Mouse (Mus musculus) embryonic facial prominence, embryonic 15.5 days (tissue): ENCODE measurements around the gene Dock8. TPM values are rescaled to one million over a fixed set of nuclear protein-coding genes. Genes with fewer than 3 reads are reported as not detected.

Source experiments
- ATAC-seq: fragments of 200-750 bp; cut with Nextera tagmentation; 2 replicates; pipeline ENCODE4 v1.8.0; 2017; ENCODE audit warnings: low read depth, moderate TSS enrichment; ENCODE audit not compliant: insufficient number of reproducible peaks, low FRiP score, low TSS enrichment
- H3K27ac ChIP-seq: fragments of 300-500 bp; sonication (generic); replicated peaks from 2 replicates; pipeline ENCODE4 v1.5.1; 2015; ENCODE audit warnings: mild to moderate bottlenecking, inconsistent platforms
- H3K27me3 ChIP-seq: fragments of 300-500 bp; sonication (generic); 2 replicates; pipeline ENCODE4 v1.6.1; 2015; ENCODE audit warnings: inconsistent platforms
- H3K36me3 ChIP-seq: fragments of 300-500 bp; sonication (generic); 2 replicates; pipeline ENCODE4 v1.6.1; 2015; ENCODE audit warnings: mild to moderate bottlenecking, inconsistent platforms
- H3K4me1 ChIP-seq: fragments of 300-500 bp; sonication (generic); 2 replicates; pipeline ENCODE4 v1.6.1; 2015; ENCODE audit warnings: inconsistent platforms
- H3K4me2 ChIP-seq: fragments of 300-500 bp; sonication (generic); replicated peaks from 2 replicates; pipeline ENCODE4 v1.6.1; 2015; ENCODE audit warnings: mild to moderate bottlenecking, inconsistent platforms
- H3K4me3 ChIP-seq: fragments of 300-500 bp; sonication (generic); replicated peaks from 2 replicates; pipeline ENCODE4 v1.5.1; 2015; ENCODE audit warnings: mild to moderate bottlenecking, inconsistent platforms
- H3K9ac ChIP-seq: fragments of 300-500 bp; sonication (generic); 2 replicates; pipeline ENCODE4 v1.6.1; 2015; ENCODE audit warnings: inconsistent platforms
- H3K9me3 ChIP-seq: fragments of 300-500 bp; sonication (generic); replicated peaks from 2 replicates; pipeline ENCODE4 v1.6.1; 2016; ENCODE audit warnings: inconsistent platforms
- WGBS: fragments of 180-500 bp; shearing (Covaris S2); methylation state at CpG from one replicate; pipeline ENCODE4 v1.1.7; 2015; 5-methylcytosine and 5-hydroxymethylcytosine counted together
- polyA plus RNA-seq: library from polyadenylated mRNA; unstranded; fragments of >200 nt; fragmentation: Nextera tagmentation; extraction: Ambion mirVana; gene quantifications from 2 replicates; pipeline ENCODE4 v1.2.1, GENCODE M21; 2015

Dock8 gene
- polyA plus RNA-seq, 1 experiment from 2014 or later = 10.4 TPM

DNA sequence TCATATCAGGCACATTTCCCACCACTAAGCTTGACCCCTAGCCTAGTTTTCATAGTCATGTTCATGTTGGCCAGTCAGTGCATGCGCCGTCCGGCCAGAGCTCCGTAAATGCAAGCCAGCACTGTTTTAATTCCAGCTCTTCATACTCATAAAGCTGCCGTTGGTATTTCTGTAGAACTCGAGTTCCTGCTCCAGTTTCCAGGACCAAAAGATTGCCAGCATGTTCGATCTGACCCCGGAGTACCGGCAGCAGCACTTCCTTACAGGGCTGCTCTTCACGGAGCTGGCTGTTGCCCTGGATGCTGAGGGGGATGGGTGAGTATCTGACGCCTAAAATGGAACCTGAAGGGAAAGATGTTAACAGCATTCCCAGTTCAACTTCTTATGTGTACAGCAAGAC, 156.4 kb downstream of the Dock8 start:
- H3K27me3 ChIP-seq = no peaks in the 10 kb centered on the region
- ATAC-seq = no peak

GRCm38 (mm10) chr19:25162270-25162669, 162.9 kb downstream of the Dock8 start:
- Histone ChIP-seq H3K4me1 (no peaks in the 10 kb centered on the region), H3K27ac (no peak overlapping the region), H3K4me2 (no peak overlapping the region), H3K9me3 (no peaks in the 10 kb centered on the region), H3K4me3 (no peak overlapping the region), H3K36me3 (no peaks in the 10 kb centered on the region), H3K27me3 (no peaks in the 10 kb centered on the region), H3K9ac (no peak overlapping the region)
- no peak for ATAC-seq
- 92% methylated on average over 3 of the region's 3 CpGs for WGBS

More for the DNA sequence above, 156.4 kb downstream of the Dock8 start:
- no peaks in the 10 kb centered on the region for H3K36me3 ChIP-seq
- no peak overlapping the region for H3K27ac ChIP-seq
- no peak overlapping the region for H3K9ac ChIP-seq
- H3K4me3 ChIP-seq = no peak overlapping the region
- 72% methylated on average over 11 of the region's 11 CpGs for WGBS
- H3K4me2 ChIP-seq = no peak overlapping the region
- H3K4me1 ChIP-seq = no peaks in the 10 kb centered on the region
- H3K9me3 ChIP-seq = no peaks in the 10 kb centered on the region

DNA sequence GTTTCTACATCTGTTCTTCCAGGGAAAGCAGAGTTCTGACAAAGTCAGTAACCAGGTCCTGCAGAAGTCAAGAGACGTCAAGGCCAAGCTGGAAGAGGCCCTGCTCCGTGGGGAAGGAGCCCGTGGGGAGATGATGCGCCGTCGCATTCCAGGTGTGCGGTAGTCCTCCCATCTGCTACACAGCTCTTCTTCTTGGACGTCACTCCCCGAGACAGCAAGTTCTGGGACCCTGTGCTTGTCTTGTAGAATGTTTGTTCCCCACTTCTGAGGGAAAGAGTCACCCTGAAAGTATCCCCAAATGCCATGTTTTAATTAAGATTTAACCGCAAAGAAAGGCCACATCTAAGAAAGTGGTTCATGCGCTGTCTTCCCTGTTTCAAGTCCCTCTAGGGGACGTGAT, 164.1 kb downstream of the Dock8 start:
- Histone ChIP-seq H3K27ac (no peak overlapping the region), H3K4me2 (no peak overlapping the region), H3K27me3 (no peaks in the 10 kb centered on the region), H3K4me3 (no peak overlapping the region), H3K36me3 (no peaks in the 10 kb centered on the region), H3K9me3 (no peaks in the 10 kb centered on the region), H3K4me1 (no peaks in the 10 kb centered on the region), H3K9ac (no peak overlapping the region)
- WGBS = 70% methylated on average over 12 of the region's 12 CpGs
- ATAC-seq = no peak

GRCm38 (mm10) chr19:25166412-25166811, 167.1 kb downstream of the Dock8 start:
- H3K27me3 ChIP-seq = no peaks in the 10 kb centered on the region
- no peak overlapping the region for H3K4me2 ChIP-seq
- H3K36me3 ChIP-seq = no peaks in the 10 kb centered on the region
- no peak overlapping the region for H3K4me3 ChIP-seq
- no peak overlapping the region for H3K9ac ChIP-seq
- WGBS = 56% methylated on average over 9 of the region's 9 CpGs
- H3K9me3 ChIP-seq = no peaks in the 10 kb centered on the region
- H3K27ac ChIP-seq = no peak overlapping the region
- no peaks in the 10 kb centered on the region for H3K4me1 ChIP-seq
- no peak for ATAC-seq

DNA sequence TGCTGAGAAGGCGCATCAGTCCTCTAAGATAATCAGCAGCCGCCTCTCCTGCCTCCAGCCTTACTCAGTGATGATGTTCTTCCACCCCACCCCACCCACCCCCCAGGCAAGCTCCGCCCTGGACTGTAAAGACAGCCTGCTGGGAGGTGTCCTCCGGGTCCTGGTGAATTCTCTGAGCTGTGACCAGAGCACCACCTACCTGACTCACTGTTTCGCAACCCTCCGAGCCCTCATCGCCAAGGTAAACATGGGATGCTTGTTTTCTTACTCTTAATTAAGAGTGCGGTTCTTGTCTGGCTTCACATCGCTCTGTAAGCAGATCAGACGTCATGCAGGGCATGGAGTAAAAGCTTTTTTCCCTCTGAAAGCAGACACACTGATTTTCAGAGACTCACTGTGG, 172.1 kb downstream of the Dock8 start:
- no peaks in the 10 kb centered on the region for H3K9me3 ChIP-seq
- H3K27ac ChIP-seq = no peak overlapping the region
- H3K4me1 ChIP-seq = no peaks in the 10 kb centered on the region
- H3K9ac ChIP-seq = no peak overlapping the region
- H3K27me3 ChIP-seq = no peaks in the 10 kb centered on the region
- WGBS = 49% methylated on average over 10 of the region's 10 CpGs
- no peak overlapping the region for H3K4me2 ChIP-seq
- ATAC-seq = no peak
- H3K36me3 ChIP-seq = no peaks in the 10 kb centered on the region
- H3K4me3 ChIP-seq = no peak overlapping the region

DNA sequence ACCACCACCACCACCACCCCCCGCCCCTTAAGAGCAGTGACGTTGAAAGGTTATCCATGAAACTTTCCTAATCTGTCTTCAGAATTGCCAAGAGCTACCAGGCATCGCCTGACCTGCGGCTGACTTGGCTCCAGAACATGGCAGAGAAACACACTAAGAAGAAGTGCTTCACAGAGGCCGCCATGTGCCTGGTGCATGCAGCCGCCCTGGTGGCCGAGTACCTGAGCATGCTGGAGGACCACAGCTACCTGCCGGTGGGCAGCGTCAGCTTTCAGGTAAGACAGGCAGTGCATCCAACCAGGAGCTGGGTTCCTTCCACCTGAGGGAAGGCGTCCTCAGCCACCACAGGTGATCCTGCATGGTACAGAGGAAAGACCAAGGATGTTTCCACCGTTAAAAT, 177.4 kb downstream of the Dock8 start:
- Histone ChIP-seq H3K9ac (no peak overlapping the region), H3K4me3 (no peak overlapping the region), H3K27ac (no peak overlapping the region), H3K9me3 (no peaks in the 10 kb centered on the region), H3K4me2 (no peak overlapping the region), H3K4me1 (no peaks in the 10 kb centered on the region), H3K36me3 (no peaks in the 10 kb centered on the region), H3K27me3 (no peaks in the 10 kb centered on the region)
- WGBS = 87% methylated on average over 11 of the region's 11 CpGs
- no peak for ATAC-seq

GRCm38 (mm10) chr19:25180024-25180423, 180.7 kb downstream of the Dock8 start:
- H3K27ac ChIP-seq = no peak overlapping the region
- no peaks in the 10 kb centered on the region for H3K9me3 ChIP-seq
- ATAC-seq = no peak
- no peak overlapping the region for H3K9ac ChIP-seq
- no peak overlapping the region for H3K4me3 ChIP-seq
- H3K27me3 ChIP-seq = no peaks in the 10 kb centered on the region
- WGBS = 86% methylated on average over 6 of the region's 6 CpGs
- no peak overlapping the region for H3K4me2 ChIP-seq
- H3K36me3 ChIP-seq = no peaks in the 10 kb centered on the region
- H3K4me1 ChIP-seq = no peaks in the 10 kb centered on the region

DNA sequence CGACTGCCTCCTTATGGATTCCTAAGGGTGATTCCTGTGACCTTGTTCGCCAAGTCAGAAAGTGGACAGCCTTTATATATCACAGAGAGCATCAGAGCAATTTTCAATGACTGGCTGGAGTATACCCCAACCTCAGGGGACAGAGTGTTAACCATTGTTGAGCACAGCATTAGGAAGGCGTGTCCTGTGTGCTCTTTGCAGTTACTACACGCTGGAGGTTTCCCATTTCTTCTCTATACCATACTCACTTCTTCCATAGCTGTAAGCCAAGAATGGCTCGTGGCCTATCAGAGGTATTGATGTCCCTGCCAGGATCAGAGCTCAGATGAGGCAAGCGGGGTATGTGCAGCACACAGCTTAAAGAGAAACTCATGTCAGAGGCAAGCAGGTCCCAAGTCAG, 181.2 kb downstream of the Dock8 start:
- Histone ChIP-seq H3K27ac (no peak overlapping the region), H3K4me1 (no peaks in the 10 kb centered on the region), H3K9me3 (no peaks in the 10 kb centered on the region), H3K36me3 (no peaks in the 10 kb centered on the region), H3K9ac (no peak overlapping the region), H3K27me3 (no peaks in the 10 kb centered on the region), H3K4me2 (no peak overlapping the region), H3K4me3 (no peak overlapping the region)
- no peak for ATAC-seq
- 77% methylated on average over 6 of the region's 6 CpGs for WGBS

GRCm38 (mm10) chr19:25184076-25184475, 184.7 kb downstream of the Dock8 start:
- whole genome bisulfite sequencing = 61% methylated on average over 7 of the region's 7 CpGs
- Histone ChIP-seq H3K4me1 (peaks cover 11% of the 10 kb centered on the region; the same call in 1 of the 2 replicates), H3K9me3 (no peaks in the 10 kb centered on the region), H3K4me3 (no peak overlapping the region), H3K27me3 (no peaks in the 10 kb centered on the region), H3K27ac (no peak overlapping the region), H3K4me2 (no peak overlapping the region), H3K9ac (no peak overlapping the region), H3K36me3 (no peaks in the 10 kb centered on the region)
- ATAC-seq = no peak

DNA sequence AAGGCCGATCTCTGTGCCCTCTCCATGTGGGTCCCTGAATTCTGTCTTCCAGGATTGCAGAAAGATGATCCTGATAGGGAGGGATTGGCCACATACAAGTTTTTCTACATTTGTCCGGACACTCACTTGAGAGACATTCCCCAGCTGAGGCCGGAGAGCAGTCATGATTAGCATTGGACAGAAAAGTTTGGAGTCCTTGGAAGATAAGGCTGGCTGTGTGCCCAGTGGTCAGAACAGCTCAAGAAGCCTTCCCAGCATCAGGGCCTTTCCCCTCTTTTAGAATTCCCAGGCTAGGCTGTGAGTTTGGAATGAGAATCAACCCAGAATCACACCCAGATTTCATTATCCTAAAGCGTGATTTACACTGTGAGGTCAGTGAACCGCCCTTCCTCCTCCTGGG, 187.0 kb downstream of the Dock8 start:
- no peak overlapping the region; the same call in 1 of the 2 replicates for H3K27ac ChIP-seq
- WGBS = 80% methylated on average over 5 of the region's 5 CpGs
- no peak overlapping the region for H3K9ac ChIP-seq
- no peak overlapping the region for H3K4me3 ChIP-seq
- H3K4me2 ChIP-seq = no peak overlapping the region
- H3K27me3 ChIP-seq = no peaks in the 10 kb centered on the region
- ATAC-seq = no peak
- peaks cover 11% of the 10 kb centered on the region; the same call in 1 of the 2 replicates for H3K4me1 ChIP-seq
- H3K36me3 ChIP-seq = no peaks in the 10 kb centered on the region
- no peaks in the 10 kb centered on the region for H3K9me3 ChIP-seq

DNA sequence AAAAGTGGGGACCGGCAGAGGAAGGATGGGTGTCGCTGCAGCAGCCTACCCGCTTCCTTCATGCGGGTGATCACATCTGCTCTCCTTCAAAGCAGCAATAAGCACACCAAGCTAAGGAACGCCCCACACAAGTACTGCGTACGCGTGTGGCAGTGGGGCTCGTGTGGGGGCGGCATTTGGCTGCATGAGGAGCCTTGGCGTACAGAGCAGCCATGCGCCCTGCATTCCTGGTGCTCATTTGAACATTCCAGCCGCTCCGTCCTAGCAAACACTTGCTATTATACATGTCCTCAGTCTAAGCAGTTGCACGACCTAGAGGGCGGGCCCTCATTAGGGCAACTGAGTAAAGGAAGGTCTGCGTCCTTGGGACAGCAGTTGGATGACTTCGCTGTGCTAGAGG, 188.3 kb downstream of the Dock8 start:
- 62% methylated on average over 18 of the region's 18 CpGs for WGBS
- Histone ChIP-seq H3K4me2 (peak overlapping the region; percentile 22; the same call in 1 of the 2 replicates), H3K36me3 (0 out of 2 replicates have a peak, but pooled peaks cover 4% of the 10 kb centered on the region), H3K27ac (no peak overlapping the region), H3K4me3 (no peak overlapping the region), H3K27me3 (no peaks in the 10 kb centered on the region), H3K9me3 (no peaks in the 10 kb centered on the region), H3K9ac (no peak overlapping the region), H3K4me1 (peaks cover 11% of the 10 kb centered on the region; the same call in 1 of the 2 replicates)
- ATAC-seq = 0 out of 2 replicates have a peak, but pooled peaks have one; percentile 27

DNA sequence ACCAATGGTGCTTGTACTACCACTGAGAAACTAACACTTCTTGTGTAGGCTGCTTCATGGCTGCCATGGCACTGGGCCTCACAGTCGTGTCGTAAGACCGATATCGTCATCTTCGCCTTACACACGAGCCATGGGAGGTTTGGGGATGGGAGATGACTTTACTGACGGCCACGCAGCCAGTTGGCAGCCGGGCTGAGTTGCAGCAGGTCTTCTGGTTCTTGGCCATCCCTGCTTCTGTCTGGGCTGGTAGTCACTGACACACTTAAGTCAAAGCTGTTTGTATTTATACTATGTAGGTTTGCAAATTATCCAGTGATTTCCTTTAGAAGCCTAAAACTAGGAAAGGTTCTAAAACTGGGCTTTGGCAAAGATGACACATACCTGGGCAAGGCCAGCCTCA, 194.4 kb downstream of the Dock8 start:
- Histone ChIP-seq H3K36me3 (0 out of 2 replicates have a peak, but pooled peaks cover 5% of the 10 kb centered on the region), H3K4me3 (no peak overlapping the region), H3K4me1 (no peaks in the 10 kb centered on the region), H3K9me3 (no peaks in the 10 kb centered on the region), H3K4me2 (no peak overlapping the region), H3K27ac (no peak overlapping the region), H3K9ac (no peak overlapping the region), H3K27me3 (no peaks in the 10 kb centered on the region)
- ATAC-seq = no peak
- WGBS = 93% methylated on average over 9 of the region's 9 CpGs
